Mouse (Mus musculus) hindbrain, embryonic 13.5 days (tissue): Measurements from ENCODE around the gene Ptbp1. TPM values are rescaled to one million over a fixed set of nuclear protein-coding genes. Genes with fewer than 3 reads are reported as not detected.

Source experiments
- ATAC-seq: fragments of 200-750 bp; cut with Nextera tagmentation; 2 replicates; pipeline ENCODE4 v1.8.0; 2017; ENCODE audit warnings: moderate TSS enrichment; ENCODE audit not compliant: low FRiP score
- H3K27ac ChIP-seq: fragments of 300-500 bp; sonication (generic); 2 replicates; pipeline ENCODE4 v1.5.1; 2015; ENCODE audit warnings: inconsistent platforms, mild to moderate bottlenecking, moderate library complexity
- H3K27me3 ChIP-seq: fragments of 300-500 bp; sonication (generic); 2 replicates; pipeline ENCODE4 v1.6.1; 2015; ENCODE audit warnings: mild to moderate bottlenecking, inconsistent platforms
- H3K36me3 ChIP-seq: fragments of 300-500 bp; sonication (generic); 2 replicates; pipeline ENCODE4 v1.6.1; 2015; ENCODE audit warnings: mild to moderate bottlenecking, inconsistent platforms
- H3K4me1 ChIP-seq: fragments of 300-500 bp; sonication (generic); replicated peaks from 2 replicates; pipeline ENCODE4 v1.6.1; 2015; ENCODE audit warnings: inconsistent platforms
- H3K4me2 ChIP-seq: fragments of 300-500 bp; sonication (generic); 2 replicates; pipeline ENCODE4 v1.6.1; 2015; ENCODE audit warnings: inconsistent platforms, mild to moderate bottlenecking, moderate library complexity
- H3K4me3 ChIP-seq: fragments of 300-500 bp; sonication (generic); 2 replicates; pipeline ENCODE4 v1.5.1; 2015; ENCODE audit warnings: mild to moderate bottlenecking, inconsistent platforms
- H3K9ac ChIP-seq: fragments of 300-500 bp; sonication (generic); 2 replicates; pipeline ENCODE4 v1.6.1; 2015; ENCODE audit warnings: mild to moderate bottlenecking, inconsistent platforms
- H3K9me3 ChIP-seq: fragments of 300-500 bp; sonication (generic); 2 replicates; pipeline ENCODE4 v1.6.1; 2016; ENCODE audit warnings: inconsistent platforms
- WGBS: fragments of 180-500 bp; shearing (Covaris S2); methylation state at CpG from one replicate; pipeline ENCODE4 v1.1.7; 2015; 5-methylcytosine and 5-hydroxymethylcytosine counted together
- polyA plus RNA-seq: library from polyadenylated mRNA; unstranded; fragments of >200 nt; fragmentation: Nextera tagmentation; extraction: Ambion mirVana; gene quantifications from 2 replicates; pipeline ENCODE4 v1.2.1, GENCODE M21; 2015

Gene Ptbp1
- polyA plus RNA-seq, 1 experiment from 2014 or later: 86.0 TPM

DNA sequence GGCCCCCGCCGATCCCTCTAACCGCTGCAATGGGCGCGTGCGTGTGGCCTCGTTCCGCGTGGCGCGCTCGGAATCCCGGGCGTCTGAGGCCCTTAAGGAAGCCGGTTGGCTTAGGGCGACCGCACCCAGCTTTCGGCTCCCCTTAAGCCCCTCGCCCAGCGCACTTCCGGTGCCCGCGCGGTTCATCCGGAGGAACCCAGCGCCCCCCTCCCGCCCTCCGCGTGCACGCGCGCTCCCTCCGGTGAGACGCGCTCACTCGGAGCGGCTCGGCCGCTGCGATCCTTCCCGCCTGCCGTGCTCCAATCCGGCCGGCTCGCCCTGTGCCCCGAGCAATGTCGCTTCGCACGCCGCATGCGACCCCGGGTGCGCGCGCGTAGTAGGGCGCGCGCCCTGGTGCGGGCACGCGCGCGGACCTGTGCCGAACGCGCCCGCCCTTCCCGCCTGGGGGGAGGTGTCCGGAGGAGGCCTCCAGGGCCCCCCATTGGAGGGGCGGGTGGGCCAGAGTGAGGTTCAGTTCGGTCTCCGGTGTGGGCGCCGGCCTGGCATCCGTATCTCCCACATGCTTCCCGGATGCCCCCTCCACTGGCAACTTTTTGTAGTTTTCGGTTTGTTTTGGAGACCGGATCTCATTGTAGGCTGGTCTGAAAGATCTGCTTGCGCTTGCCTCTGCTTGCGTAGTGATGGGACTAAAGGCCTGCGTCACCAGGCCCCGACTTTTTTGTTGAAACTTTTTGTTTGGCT, 744 bp downstream of the Ptbp1 start:
- peak overlapping the region; percentile 99 for H3K9ac ChIP-seq
- ATAC-seq: peak; percentile 25
- peaks cover 31% of the 10 kb centered on the region for H3K36me3 ChIP-seq
- H3K4me2 ChIP-seq: peak overlapping the region; percentile 95
- WGBS: under 1% methylated on average over 73 of the region's 83 CpGs
- peaks cover 74% of the 10 kb centered on the region for H3K4me1 ChIP-seq
- no peaks in the 10 kb centered on the region for H3K9me3 ChIP-seq
- H3K27me3 ChIP-seq: no peaks in the 10 kb centered on the region
- H3K27ac ChIP-seq: peak overlapping the region; percentile 100
- peak overlapping the region; percentile 100 for H3K4me3 ChIP-seq

DNA sequence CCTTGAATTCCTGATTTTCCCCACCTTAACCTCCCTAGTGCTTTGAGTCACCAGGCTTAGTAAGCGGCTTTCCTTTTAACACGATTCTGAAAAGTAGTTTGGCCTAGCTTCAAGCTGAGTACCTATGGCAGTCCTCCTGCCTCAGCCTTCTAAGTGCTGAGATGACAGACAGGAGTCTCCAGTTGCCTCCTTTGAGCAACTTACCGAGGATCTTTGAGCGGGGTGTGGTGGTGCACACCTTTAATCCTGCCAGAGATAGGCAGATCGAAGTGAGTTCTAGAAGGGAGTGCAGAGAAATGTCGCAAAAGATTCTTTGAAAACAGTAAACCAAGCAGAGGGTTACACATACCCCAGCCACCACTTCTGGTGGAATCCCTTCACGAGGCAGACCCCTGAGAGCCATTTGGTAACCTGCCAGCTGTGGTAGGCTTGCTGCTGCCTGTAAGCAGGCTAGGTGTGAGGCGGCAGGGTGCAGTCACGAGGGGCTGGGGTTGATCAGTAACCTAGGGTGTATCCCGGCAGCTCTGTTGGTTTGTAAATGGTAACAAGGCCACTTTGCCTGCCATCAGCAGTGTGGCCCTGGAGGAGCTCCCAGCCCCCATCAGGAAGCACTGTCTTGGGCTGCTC, 1.4 kb downstream of the Ptbp1 start:
- Histone ChIP-seq H3K9me3 (no peaks in the 10 kb centered on the region), H3K27ac (peak overlapping the region; percentile 100), H3K36me3 (peaks cover 38% of the 10 kb centered on the region), H3K4me1 (peaks cover 79% of the 10 kb centered on the region), H3K4me3 (peak overlapping the region; percentile 100), H3K27me3 (no peaks in the 10 kb centered on the region), H3K9ac (peak overlapping the region; percentile 99), H3K4me2 (peak overlapping the region; percentile 95)
- 3% methylated on average over 10 of the region's 10 CpGs for WGBS
- ATAC-seq: no peak

DNA sequence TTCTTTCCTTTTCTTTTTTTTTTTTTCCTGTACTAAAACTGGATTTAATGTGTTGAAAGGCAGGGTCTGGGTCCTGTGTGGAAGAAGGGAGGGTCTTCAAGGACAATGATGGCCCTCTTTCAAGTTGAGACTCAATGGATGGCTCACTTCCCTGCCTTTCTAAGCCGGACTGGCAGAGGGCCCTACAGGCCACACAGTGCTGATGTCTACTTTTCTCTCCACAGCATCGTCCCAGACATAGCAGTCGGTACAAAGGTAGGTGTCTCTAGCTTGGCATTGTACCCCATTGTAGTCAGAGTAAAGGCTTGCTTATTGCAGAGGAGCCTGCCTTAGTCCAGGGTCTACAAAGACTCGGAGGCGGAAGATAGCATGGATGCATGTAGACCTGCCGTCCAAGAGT, 2.1 kb downstream of the Ptbp1 start:
- no peaks in the 10 kb centered on the region for H3K27me3 ChIP-seq
- no peak for ATAC-seq
- peaks cover 78% of the 10 kb centered on the region for H3K4me1 ChIP-seq
- peaks cover 44% of the 10 kb centered on the region for H3K36me3 ChIP-seq
- 54% methylated on average over 6 of the region's 6 CpGs for WGBS
- H3K9ac ChIP-seq: peak overlapping the region; percentile 99
- peak overlapping the region; percentile 100 for H3K27ac ChIP-seq
- H3K4me3 ChIP-seq: peak overlapping the region; percentile 100
- peak overlapping the region; percentile 95 for H3K4me2 ChIP-seq
- H3K9me3 ChIP-seq: no peaks in the 10 kb centered on the region

DNA sequence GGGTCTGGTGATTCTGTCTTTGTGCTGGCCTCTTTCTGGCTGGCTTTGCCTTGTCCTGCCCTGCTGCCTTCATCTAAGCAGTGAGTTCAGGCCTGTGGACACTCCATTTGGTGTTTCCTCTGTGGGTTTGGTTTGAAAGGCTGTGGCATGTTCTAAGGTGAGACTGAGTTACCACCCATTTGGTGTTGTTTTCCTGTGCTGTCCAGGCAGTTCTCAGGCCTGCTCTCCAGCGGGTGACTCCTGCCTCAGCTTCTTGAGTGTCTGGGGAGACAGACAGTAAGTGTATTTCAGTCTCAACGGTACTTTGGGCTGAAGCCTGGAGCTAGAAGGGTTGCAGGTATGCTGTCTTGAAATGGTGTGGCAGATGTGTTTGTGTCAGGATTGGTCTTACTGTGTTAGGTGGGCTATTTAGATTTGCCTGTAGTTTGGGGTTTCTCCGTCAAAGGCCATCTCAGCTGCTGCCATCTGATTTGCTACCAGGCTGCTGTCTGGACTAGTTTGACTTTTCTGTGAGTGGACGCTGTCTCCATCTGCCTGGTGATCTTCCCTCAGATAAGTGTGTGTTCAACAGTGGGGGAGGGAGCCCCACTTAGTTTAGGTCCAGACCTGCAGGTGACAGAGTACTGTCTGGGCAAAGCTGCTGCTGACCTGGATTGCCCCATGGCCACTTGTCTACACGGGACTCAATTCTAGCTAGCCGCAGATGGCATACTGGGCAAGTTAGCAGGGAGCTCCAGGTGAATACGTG, 2.7 kb downstream of the Ptbp1 start:
- H3K4me1 ChIP-seq: peaks cover 74% of the 10 kb centered on the region
- H3K4me2 ChIP-seq: peak overlapping the region; percentile 95
- H3K27ac ChIP-seq: peak overlapping the region; percentile 100
- no peaks in the 10 kb centered on the region for H3K9me3 ChIP-seq
- peaks cover 50% of the 10 kb centered on the region for H3K36me3 ChIP-seq
- 57% methylated on average over 7 of the region's 7 CpGs for WGBS
- ATAC-seq: no peak
- H3K4me3 ChIP-seq: peak overlapping the region; percentile 100
- H3K27me3 ChIP-seq: no peaks in the 10 kb centered on the region
- H3K9ac ChIP-seq: peak overlapping the region; percentile 99

DNA sequence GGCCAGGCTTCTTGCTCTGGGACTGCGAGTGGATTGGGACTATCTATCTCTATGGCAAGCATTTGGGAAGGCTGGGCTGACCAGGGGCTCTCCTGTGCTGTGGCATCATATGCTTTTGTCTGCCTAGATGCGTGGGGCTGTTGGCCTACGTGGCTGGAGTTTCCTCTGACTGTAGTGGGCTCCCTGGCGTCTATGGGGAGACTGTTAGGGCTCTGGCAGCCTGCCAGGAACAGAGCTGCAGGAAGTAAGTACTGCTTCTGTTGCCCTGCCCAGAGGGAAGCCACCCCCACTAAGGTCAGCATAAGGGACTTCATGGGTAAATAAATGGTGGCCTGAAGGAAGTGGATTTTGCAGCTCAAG, 3.2 kb downstream of the Ptbp1 start:
- no peaks in the 10 kb centered on the region for H3K9me3 ChIP-seq
- peak overlapping the region; percentile 100 for H3K4me3 ChIP-seq
- peaks cover 56% of the 10 kb centered on the region for H3K36me3 ChIP-seq
- peak overlapping the region; percentile 100 for H3K27ac ChIP-seq
- H3K27me3 ChIP-seq: no peaks in the 10 kb centered on the region
- H3K4me1 ChIP-seq: peaks cover 74% of the 10 kb centered on the region
- no peak for ATAC-seq
- H3K4me2 ChIP-seq: peak overlapping the region; percentile 95
- 38% methylated on average over 4 of the region's 4 CpGs for WGBS
- H3K9ac ChIP-seq: peak overlapping the region; percentile 99

DNA sequence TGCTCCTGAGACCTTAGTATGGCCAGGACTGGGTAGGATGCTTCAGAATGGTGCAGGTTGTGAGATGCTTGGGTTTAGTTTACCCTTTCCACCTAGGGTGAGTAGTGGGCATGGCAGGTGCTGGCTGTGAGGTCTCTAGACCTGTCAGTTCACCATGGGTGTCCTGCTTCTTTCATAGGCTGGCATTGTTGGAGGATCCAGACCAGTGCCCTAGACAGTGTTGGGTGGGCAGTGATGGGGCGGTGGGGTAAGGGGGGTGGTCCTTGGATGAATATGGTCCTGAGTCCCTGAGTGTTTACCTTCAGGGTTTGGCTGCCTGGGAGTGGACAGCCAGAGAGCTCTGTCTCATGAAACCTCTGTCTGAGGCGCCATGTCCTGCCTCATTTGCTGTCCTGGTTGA, 3.7 kb downstream of the Ptbp1 start:
- H3K9me3 ChIP-seq: no peaks in the 10 kb centered on the region
- peaks cover 60% of the 10 kb centered on the region for H3K36me3 ChIP-seq
- H3K4me3 ChIP-seq: peak overlapping the region; percentile 100
- ATAC-seq: no peak
- H3K4me1 ChIP-seq: peaks cover 70% of the 10 kb centered on the region
- H3K27me3 ChIP-seq: no peaks in the 10 kb centered on the region
- 77% methylated on average over 2 of the region's 2 CpGs for WGBS
- H3K9ac ChIP-seq: peak overlapping the region; percentile 99
- peak overlapping the region; percentile 95 for H3K4me2 ChIP-seq
- peak overlapping the region; percentile 100 for H3K27ac ChIP-seq

DNA sequence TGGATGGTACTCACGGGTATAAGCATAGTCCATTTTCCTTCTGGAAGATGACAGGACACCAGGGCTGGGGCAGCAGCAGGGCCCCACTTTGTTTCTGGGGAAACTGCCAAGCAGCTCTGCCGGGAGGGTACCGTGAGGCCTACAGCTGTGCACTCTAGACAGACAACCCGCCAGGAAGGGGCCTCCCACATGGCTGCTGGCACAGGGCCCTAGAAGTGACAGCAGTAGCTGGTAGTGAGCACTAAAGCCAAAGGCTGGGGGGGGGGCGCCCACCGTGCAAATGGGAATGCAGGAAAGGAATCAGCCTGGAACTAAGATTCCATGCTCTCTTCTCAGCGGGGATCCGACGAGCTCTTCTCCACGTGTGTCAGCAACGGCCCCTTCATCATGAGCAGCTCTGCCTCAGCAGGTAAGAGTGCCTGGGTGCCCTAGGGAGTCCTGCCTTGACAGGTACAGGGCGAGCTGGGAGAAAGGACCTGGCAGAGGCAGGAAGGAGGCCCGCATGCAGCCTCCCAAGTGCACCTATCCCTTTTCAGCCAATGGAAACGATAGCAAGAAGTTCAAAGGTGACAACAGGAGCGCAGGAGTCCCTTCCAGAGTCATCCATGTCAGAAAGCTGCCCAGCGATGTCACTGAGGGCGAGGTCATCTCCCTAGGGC, 4.3 kb downstream of the Ptbp1 start:
- Histone ChIP-seq H3K9me3 (no peaks in the 10 kb centered on the region), H3K4me2 (peak overlapping the region; percentile 95), H3K4me1 (peaks cover 64% of the 10 kb centered on the region), H3K27ac (peak overlapping the region; percentile 100), H3K9ac (peak overlapping the region; percentile 99), H3K36me3 (peaks cover 67% of the 10 kb centered on the region), H3K27me3 (no peaks in the 10 kb centered on the region), H3K4me3 (peak overlapping the region; percentile 100; the same call in 1 of the 2 replicates)
- 46% methylated on average over 17 of the region's 17 CpGs for WGBS
- no peak for ATAC-seq

DNA sequence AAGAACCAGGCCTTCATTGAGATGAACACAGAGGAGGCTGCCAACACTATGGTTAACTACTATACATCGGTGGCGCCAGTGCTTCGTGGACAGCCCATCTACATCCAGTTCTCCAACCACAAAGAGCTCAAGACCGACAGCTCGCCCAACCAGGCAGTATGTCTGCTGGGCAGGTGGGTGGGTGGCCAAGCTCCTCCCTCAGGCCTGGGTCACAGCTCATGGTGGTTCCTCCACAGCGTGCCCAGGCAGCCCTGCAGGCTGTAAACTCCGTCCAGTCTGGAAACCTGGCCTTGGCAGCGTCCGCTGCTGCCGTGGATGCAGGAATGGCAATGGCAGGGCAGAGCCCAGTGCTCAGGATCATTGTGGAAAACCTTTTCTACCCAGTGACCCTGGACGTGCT, 4.9 kb downstream of the Ptbp1 start:
- H3K9ac ChIP-seq: peak overlapping the region; percentile 4; the same call in 1 of the 2 replicates
- peak overlapping the region; percentile 95; the same call in 1 of the 2 replicates for H3K4me2 ChIP-seq
- H3K4me1 ChIP-seq: peaks cover 64% of the 10 kb centered on the region
- H3K27me3 ChIP-seq: no peaks in the 10 kb centered on the region
- H3K27ac ChIP-seq: peak overlapping the region; percentile 100; the same call in 1 of the 2 replicates
- no peak overlapping the region for H3K4me3 ChIP-seq
- no peak for ATAC-seq
- H3K9me3 ChIP-seq: no peaks in the 10 kb centered on the region
- WGBS: 82% methylated on average over 11 of the region's 11 CpGs
- H3K36me3 ChIP-seq: peaks cover 69% of the 10 kb centered on the region

DNA sequence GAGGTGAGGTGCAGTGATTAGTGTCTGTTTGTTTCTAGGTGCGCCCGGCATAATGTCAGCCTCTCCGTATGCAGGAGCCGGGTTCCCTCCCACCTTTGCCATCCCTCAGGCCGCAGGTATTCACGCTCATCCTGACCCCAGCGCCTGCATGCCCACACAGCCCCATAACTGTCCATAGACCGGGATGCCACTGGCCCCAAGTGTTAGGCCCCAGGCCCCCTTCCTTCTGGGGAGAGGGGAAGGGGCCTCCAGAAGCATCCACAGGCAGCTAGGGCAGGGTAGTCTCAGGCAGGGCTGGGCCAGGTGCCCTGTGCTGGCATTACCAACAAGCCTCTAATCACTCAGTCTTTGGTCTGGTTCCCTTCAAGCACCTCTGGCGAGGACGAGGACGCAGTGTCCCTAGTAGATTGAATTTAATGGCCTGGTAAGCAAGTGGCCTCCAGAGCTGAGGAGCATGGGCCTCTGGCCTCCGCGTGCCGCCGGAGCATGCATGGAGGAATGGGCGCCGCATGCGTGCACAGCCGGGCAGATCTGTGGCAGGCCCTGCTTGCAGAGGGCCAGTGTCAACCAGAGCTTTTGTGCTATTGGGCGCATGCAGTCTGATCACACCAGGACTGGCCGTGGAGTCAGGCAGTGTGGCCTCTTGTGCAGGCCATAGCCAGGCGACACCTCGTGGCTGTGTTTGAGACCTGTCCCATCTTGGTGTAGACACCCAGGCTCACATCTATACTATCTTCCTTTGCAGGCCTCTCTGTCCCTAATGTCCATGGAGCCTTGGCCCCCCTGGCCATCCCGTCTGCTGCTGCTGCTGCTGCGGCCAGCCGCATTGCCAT, 6.1 kb downstream of the Ptbp1 start:
- H3K4me1 ChIP-seq: peaks cover 73% of the 10 kb centered on the region
- H3K27ac ChIP-seq: peak overlapping the region; percentile 30; the same call in 1 of the 2 replicates
- H3K27me3 ChIP-seq: no peaks in the 10 kb centered on the region
- ATAC-seq: no peak
- H3K9ac ChIP-seq: peak overlapping the region; percentile 24; the same call in 1 of the 2 replicates
- H3K36me3 ChIP-seq: peaks cover 81% of the 10 kb centered on the region
- 94% methylated on average over 26 of the region's 26 CpGs for WGBS
- H3K4me2 ChIP-seq: no peak overlapping the region
- no peaks in the 10 kb centered on the region for H3K9me3 ChIP-seq
- no peak overlapping the region for H3K4me3 ChIP-seq

DNA sequence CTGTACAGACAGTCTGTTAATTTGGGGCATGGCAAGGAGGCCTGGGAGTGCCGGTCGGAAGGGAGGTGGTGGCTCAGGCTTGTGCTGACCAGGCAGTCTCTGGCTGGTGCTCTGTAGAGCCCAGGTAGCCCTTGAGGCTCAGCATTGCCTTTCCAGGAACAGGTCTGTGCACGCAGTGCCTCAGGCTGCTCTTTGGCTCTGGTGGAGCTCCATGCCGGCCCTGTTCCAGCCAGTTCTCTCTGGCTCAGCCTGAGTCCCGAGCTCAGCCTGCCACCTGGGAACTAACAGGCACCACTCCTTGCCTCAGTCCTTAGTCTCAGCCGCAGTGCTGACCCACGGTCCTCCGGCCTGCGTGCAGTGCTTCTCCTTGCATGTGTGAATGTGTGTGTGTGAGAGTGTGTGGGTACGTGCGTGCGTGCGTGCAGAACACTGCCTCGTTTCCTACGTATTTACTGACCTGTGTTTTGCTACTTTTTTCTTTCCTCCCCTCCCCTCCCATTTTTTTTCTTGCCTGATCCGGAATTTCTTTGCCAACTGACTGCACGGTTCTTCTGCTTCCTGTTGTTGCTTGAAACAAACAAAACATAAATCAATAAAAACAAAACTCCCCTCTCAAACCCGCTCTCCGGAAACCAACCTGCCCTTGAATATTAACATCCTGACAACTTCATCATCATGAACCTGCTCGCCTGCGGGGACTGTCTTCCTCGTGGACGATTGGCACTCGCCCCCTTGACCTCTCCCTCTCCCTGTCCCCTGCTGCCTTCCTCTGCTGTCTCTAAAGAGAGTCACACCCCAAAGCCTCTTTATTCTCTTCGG, 7.2 kb downstream of the Ptbp1 start:
- Histone ChIP-seq H3K36me3 (peaks cover 90% of the 10 kb centered on the region), H3K4me3 (no peak overlapping the region), H3K27ac (peak overlapping the region; percentile 30), H3K4me1 (peaks cover 72% of the 10 kb centered on the region), H3K27me3 (no peaks in the 10 kb centered on the region), H3K4me2 (no peak overlapping the region), H3K9me3 (no peaks in the 10 kb centered on the region), H3K9ac (no peak overlapping the region)
- WGBS: 80% methylated on average over 25 of the region's 25 CpGs
- ATAC-seq: no peak
